Mouse (Mus musculus): Measurements from ENCODE around the gene Adrb1.

- TF ChIP-seq HCFC1 (IDR thresholded peaks at IDR 0.05; ENCODE audit: borderline replicate concordance, insufficient read depth, low read length): no peak
- no peak for TF ChIP-seq CHD2 (IDR thresholded peaks at IDR 0.05; ENCODE audit: low read depth, low read length)
- no peak for TF ChIP-seq MAFK (IDR thresholded peaks at IDR 0.05; ENCODE audit: insufficient read depth, low read depth, low read length)
- no peak for TF ChIP-seq ZC3H11A (IDR thresholded peaks at IDR 0.05; ENCODE audit: borderline replicate concordance, low read depth, low read length)
- no peak for TF ChIP-seq ZNF384 (IDR thresholded peaks at IDR 0.05; ENCODE audit: low read depth, low read length)
These were observed 39.7 kb downstream of the Adrb1 start for GRCm38 (mm10) chr19:56761727-56762126.

All from ES-E14 (cell line).